Mouse (Mus musculus): ENCODE measurements around the gene Zbtb20. TPM values are rescaled to one million over a fixed set of nuclear protein-coding genes. Genes with fewer than 3 reads are reported as not detected.

Zbtb20 gene
- polyA plus RNA-seq, 1 experiment from 2014 or later: 32.5 TPM

- H3K4me1 ChIP-seq: peaks cover 7% of the 10 kb centered on the region
- no peaks in the 10 kb centered on the region for H3K27me3 ChIP-seq (ENCODE audit: insufficient read depth, poor library complexity, severe bottlenecking)
- no peaks in the 10 kb centered on the region for H3K9me3 ChIP-seq
- no peaks in the 10 kb centered on the region for H3K36me3 ChIP-seq
- 82% methylated on average over 8 of the region's 8 CpGs for WGBS
- DNase-seq (ENCODE audit: low spot score): no peak
- no peak overlapping the region for H3K27ac ChIP-seq
- no peak overlapping the region for H3K4me3 ChIP-seq
Measured at GRCm38 (mm10) chr16:43457814-43458213, 582.1 kb downstream of the Zbtb20 start.

- DNase-seq (ENCODE audit: low spot score): no peak
- H3K27ac ChIP-seq: no peak overlapping the region
- H3K27me3 ChIP-seq (ENCODE audit: insufficient read depth, poor library complexity, severe bottlenecking): no peaks in the 10 kb centered on the region
- no peaks in the 10 kb centered on the region for H3K36me3 ChIP-seq
- no peaks in the 10 kb centered on the region for H3K9me3 ChIP-seq
- 62% methylated on average over 7 of the region's 7 CpGs for WGBS
- H3K4me1 ChIP-seq: peaks cover 10% of the 10 kb centered on the region
- H3K4me3 ChIP-seq: no peak overlapping the region
Measured at GRCm38 (mm10) chr16:43458726-43459223, 583.1 kb downstream of the Zbtb20 start.

- Histone ChIP-seq H3K9me3 (no peaks in the 10 kb centered on the region), H3K27me3 (ENCODE audit: insufficient read depth, poor library complexity, severe bottlenecking) (no peaks in the 10 kb centered on the region), H3K4me3 (no peak overlapping the region), H3K36me3 (no peaks in the 10 kb centered on the region), H3K4me1 (peaks cover 10% of the 10 kb centered on the region), H3K27ac (no peak overlapping the region)
- DNase-seq (ENCODE audit: low spot score): no peak
- WGBS: 82% methylated on average over 3 of the region's 3 CpGs
Measured at GRCm38 (mm10) chr16:43461745-43462378, 586.2 kb downstream of the Zbtb20 start.

- H3K4me1 ChIP-seq: peaks cover 10% of the 10 kb centered on the region
- DNase-seq (ENCODE audit: low spot score): no peak
- WGBS: 65% methylated on average over 11 of the region's 11 CpGs
- no peak overlapping the region for H3K27ac ChIP-seq
- H3K9me3 ChIP-seq: no peaks in the 10 kb centered on the region
- no peaks in the 10 kb centered on the region for H3K27me3 ChIP-seq (ENCODE audit: insufficient read depth, poor library complexity, severe bottlenecking)
- H3K36me3 ChIP-seq: no peaks in the 10 kb centered on the region
- H3K4me3 ChIP-seq: no peak overlapping the region
Measured at GRCm38 (mm10) chr16:43462470-43463455, 587.1 kb downstream of the Zbtb20 start.

- H3K4me3 ChIP-seq: no peak overlapping the region
- no peak overlapping the region for H3K27ac ChIP-seq
- no peaks in the 10 kb centered on the region for H3K27me3 ChIP-seq (ENCODE audit: insufficient read depth, poor library complexity, severe bottlenecking)
- no peaks in the 10 kb centered on the region for H3K36me3 ChIP-seq
- H3K9me3 ChIP-seq: no peaks in the 10 kb centered on the region
- peaks cover 10% of the 10 kb centered on the region for H3K4me1 ChIP-seq
- WGBS: 76% methylated on average over 13 of the region's 13 CpGs
- DNase-seq (ENCODE audit: low spot score): no peak
Measured at GRCm38 (mm10) chr16:43463684-43464475, 588.2 kb downstream of the Zbtb20 start.

GRCm38 (mm10) chr16:43464476-43465080 is 588.9 kb downstream of the Zbtb20 start:
- Histone ChIP-seq H3K27me3 (ENCODE audit: insufficient read depth, poor library complexity, severe bottlenecking) (no peaks in the 10 kb centered on the region), H3K36me3 (no peaks in the 10 kb centered on the region)
- 79% methylated on average over 10 of the region's 10 CpGs for WGBS

GRCm38 (mm10) chr16:43465368-43465839 is 589.7 kb downstream of the Zbtb20 start:
- Histone ChIP-seq H3K36me3 (no peaks in the 10 kb centered on the region), H3K27me3 (ENCODE audit: insufficient read depth, poor library complexity, severe bottlenecking) (no peaks in the 10 kb centered on the region), H3K9me3 (no peaks in the 10 kb centered on the region), H3K27ac (no peak overlapping the region), H3K4me1 (peaks cover 10% of the 10 kb centered on the region), H3K4me3 (no peak overlapping the region)
- DNase-seq (ENCODE audit: low spot score): no peak
- WGBS: 75% methylated on average over 3 of the region's 3 CpGs

More at GRCm38 (mm10) chr16:43464476-43465080, 588.9 kb downstream of the Zbtb20 start:
- Histone ChIP-seq H3K4me3 (no peak overlapping the region), H3K4me1 (peaks cover 10% of the 10 kb centered on the region), H3K9me3 (no peaks in the 10 kb centered on the region), H3K27ac (no peak overlapping the region)
- DNase-seq (ENCODE audit: low spot score): no peak

GRCm38 (mm10) chr16:43465921-43466748 is 590.5 kb downstream of the Zbtb20 start:
- no peak overlapping the region for H3K4me3 ChIP-seq
- H3K27ac ChIP-seq: no peak overlapping the region
- WGBS: 90% methylated on average over 9 of the region's 9 CpGs
- DNase-seq (ENCODE audit: low spot score): no peak
- H3K27me3 ChIP-seq (ENCODE audit: insufficient read depth, poor library complexity, severe bottlenecking): no peaks in the 10 kb centered on the region
- peaks cover 10% of the 10 kb centered on the region for H3K4me1 ChIP-seq
- no peaks in the 10 kb centered on the region for H3K36me3 ChIP-seq
- no peaks in the 10 kb centered on the region for H3K9me3 ChIP-seq

- H3K9me3 ChIP-seq: no peaks in the 10 kb centered on the region
- 81% methylated on average over 2 of the region's 2 CpGs for WGBS
- DNase-seq (ENCODE audit: low spot score): no peak
- H3K27me3 ChIP-seq (ENCODE audit: insufficient read depth, poor library complexity, severe bottlenecking): no peaks in the 10 kb centered on the region
- H3K27ac ChIP-seq: no peak overlapping the region
- H3K4me3 ChIP-seq: no peak overlapping the region
- peaks cover 10% of the 10 kb centered on the region for H3K4me1 ChIP-seq
- H3K36me3 ChIP-seq: no peaks in the 10 kb centered on the region
Measured at GRCm38 (mm10) chr16:43466749-43467065, 591.0 kb downstream of the Zbtb20 start.

GRCm38 (mm10) chr16:43471060-43471459 is 595.4 kb downstream of the Zbtb20 start:
- Histone ChIP-seq H3K36me3 (no peaks in the 10 kb centered on the region), H3K27me3 (ENCODE audit: insufficient read depth, poor library complexity, severe bottlenecking) (no peaks in the 10 kb centered on the region)
- 83% methylated on average over 3 of the region's 3 CpGs for WGBS

GRCm38 (mm10) chr16:43474941-43475728 is 599.5 kb downstream of the Zbtb20 start:
- Histone ChIP-seq H3K4me3 (no peak overlapping the region), H3K27ac (no peak overlapping the region), H3K27me3 (ENCODE audit: insufficient read depth, poor library complexity, severe bottlenecking) (no peaks in the 10 kb centered on the region), H3K4me1 (peaks cover 7% of the 10 kb centered on the region; the same call in 1 of the 2 replicates), H3K36me3 (no peaks in the 10 kb centered on the region), H3K9me3 (no peaks in the 10 kb centered on the region)
- WGBS: 72% methylated on average over 11 of the region's 11 CpGs
- no peak for DNase-seq (ENCODE audit: low spot score)

More at GRCm38 (mm10) chr16:43471060-43471459, 595.4 kb downstream of the Zbtb20 start:
- H3K4me3 ChIP-seq: no peak overlapping the region
- no peaks in the 10 kb centered on the region for H3K9me3 ChIP-seq
- H3K27ac ChIP-seq: no peak overlapping the region
- peaks cover 7% of the 10 kb centered on the region; the same call in 1 of the 2 replicates for H3K4me1 ChIP-seq
- DNase-seq (ENCODE audit: low spot score): no peak
